Mouse (Mus musculus) kidney, adult 18-20 months (tissue): Measurements from ENCODE around the gene Usp6nl.

Experiments
- DNase-seq: peaks from one replicate; pipeline ENCODE4 v3.0.0; 2021

Usp6nl gene

GRCm38 (mm10) chr2:6479620-6480019, 157.2 kb downstream of the Usp6nl start:
- no peak for DNase-seq

- DNase-seq: no peak
These were observed 159.5 kb downstream of the Usp6nl start for GRCm38 (mm10) chr2:6481966-6482365.

- no peak for DNase-seq
These were observed 159.9 kb downstream of the Usp6nl start for GRCm38 (mm10) chr2:6482411-6482810.

- peak; percentile 58 for DNase-seq
These were observed 160.9 kb downstream of the Usp6nl start for GRCm38 (mm10) chr2:6483081-6483992.

- DNase-seq: no peak
These were observed 161.7 kb downstream of the Usp6nl start for GRCm38 (mm10) chr2:6484179-6484578.

GRCm38 (mm10) chr2:6487566-6488488, 165.4 kb downstream of the Usp6nl start:
- DNase-seq: no peak

- DNase-seq: no peak
These were observed 166.1 kb downstream of the Usp6nl start for GRCm38 (mm10) chr2:6488489-6489056.

- no peak for DNase-seq
These were observed 167.6 kb downstream of the Usp6nl start for GRCm38 (mm10) chr2:6490076-6490475.

GRCm38 (mm10) chr2:6490870-6491269, 168.4 kb downstream of the Usp6nl start:
- no peak for DNase-seq

GRCm38 (mm10) chr2:6493886-6494285, 171.4 kb downstream of the Usp6nl start:
- DNase-seq: no peak
